Mouse (Mus musculus): Measurements from ENCODE around the gene Lin52. TPM values are rescaled to one million over a fixed set of nuclear protein-coding genes. Genes with fewer than 3 reads are reported as not detected.
"Not testable (repeated sequence)": the region's sequence is repeated elsewhere in the genome, so short reads cannot be mapped to it uniquely, and the experiment has no call there.

Gene Lin52
- total RNA-seq, 1 experiment from 2014 or later, result 29.6 TPM

DNA sequence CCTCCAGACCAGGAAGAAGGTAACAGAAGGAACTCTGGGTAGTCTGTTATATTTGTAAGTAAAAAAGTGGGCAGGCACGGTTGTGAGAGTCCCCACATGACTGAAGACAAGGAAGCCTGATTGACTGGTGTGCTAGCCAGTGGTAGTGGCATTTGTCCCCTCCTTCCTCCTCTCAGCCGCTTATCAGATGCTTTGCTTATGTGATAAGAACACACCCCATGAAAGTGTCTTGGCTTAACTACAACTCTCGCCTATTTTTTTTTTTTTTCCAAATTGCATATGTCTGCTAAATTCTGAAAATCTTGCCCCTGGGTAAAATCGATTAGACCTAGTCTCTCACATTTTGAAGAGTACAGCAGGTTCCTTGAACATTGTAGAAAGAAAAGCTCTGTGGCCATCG is 79.2 kb downstream of the Lin52 start:
- ATAC-seq (ENCODE audit: extremely low read depth, insufficient number of reproducible peaks, low FRiP score, poor library complexity, severe bottlenecking), result no peak

DNA sequence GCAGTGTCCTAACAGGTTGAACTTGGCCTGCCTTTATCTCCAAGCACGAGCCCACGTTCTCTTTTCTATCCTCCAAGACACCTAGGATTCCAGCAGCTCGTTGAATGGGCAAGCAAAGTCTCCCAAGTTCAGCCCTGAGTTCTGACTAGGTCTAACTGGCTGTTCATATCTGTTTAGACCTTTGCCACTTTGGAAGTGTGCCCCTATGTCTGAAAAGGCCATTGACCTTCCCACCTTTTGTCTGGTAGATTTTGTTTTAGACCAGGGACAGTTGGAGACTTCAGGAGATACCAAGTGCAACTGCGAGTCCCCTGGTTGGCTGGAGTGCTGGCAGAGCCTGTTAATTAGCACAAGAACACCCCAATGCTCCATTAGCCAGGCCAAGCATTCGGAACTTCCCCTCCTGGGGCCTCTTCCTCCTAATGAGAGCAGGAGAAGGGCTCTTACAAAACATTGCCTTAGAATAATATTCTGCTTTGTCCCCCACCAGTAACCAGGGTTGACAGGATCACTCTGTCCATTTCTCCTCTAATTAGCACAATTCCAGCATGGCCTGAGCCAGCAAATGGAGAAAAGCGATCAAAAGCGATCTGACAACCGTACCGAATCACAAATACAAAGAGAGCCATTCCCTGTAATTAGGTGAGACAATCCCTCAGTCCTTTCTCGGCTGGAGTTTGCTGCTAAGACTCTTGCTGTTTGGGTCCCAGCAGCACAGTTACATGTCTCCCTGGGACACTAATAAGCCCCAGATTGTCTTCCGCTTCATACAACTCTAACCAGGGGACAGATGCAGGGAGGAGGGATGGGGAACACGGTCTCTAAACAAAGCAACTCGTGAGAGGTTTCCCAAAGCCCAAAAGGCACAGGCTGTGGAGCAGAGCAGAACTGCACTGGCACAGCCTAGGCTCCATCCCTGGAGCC is 80.9 kb downstream of the Lin52 start:
- no peak for ATAC-seq (ENCODE audit: extremely low read depth, insufficient number of reproducible peaks, low FRiP score, poor library complexity, severe bottlenecking)

DNA sequence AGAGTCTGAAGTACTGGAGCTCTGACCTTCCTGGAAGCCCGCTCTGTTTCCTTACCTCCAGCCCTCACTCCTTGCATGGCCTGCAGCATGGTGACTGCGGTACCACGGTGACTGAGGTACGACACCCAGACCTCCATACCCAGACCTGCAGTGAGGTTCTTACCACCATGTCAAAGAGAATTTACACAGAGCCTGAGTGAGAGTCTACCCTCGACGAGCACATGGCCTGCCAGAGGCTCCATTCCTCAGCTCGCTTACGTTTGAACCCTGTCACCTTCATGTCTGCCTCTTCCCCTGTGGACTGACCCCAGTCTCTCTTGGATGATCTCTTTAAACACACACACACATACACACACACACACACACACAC is 81.6 kb downstream of the Lin52 start:
- ATAC-seq (ENCODE audit: extremely low read depth, insufficient number of reproducible peaks, low FRiP score, poor library complexity, severe bottlenecking), result no peak

DNA sequence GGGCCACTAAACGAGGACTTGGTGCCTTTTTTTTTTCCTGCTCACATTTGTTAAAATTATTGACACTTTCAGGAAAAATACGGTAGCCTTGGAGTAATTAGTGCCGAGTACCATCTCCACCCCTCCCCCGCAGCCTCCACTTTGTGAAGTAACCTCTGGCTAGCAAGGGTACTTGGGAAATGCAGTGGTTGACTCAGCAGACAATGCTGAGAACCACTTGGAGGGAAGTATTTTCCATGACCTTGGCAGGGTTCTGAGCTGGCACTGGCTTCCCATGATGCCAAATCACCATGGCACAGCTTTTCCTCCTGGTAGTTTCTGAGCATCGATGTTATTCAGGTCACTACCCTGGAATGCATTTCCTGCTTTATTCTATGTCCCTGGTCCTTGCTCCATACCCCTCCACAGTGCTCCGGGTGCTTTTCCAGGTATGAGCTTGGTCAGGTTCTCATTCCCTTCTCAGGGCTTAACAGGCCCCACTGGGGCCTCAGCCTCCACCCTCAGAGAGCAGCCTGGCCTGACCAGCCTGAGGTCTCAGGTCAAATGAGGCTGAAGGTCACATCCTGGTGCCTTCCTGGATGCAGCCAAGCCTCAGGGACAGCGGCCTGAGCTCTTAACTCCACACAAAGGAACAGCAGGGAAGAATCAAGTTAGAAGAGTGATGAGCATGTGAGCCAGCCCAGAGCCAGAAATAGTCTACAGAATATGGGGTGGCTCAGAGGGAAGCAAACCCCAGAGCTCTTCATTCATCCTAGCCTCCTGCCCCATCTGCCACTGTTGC is 82.7 kb downstream of the Lin52 start:
- no peak for ATAC-seq (ENCODE audit: extremely low read depth, insufficient number of reproducible peaks, low FRiP score, poor library complexity, severe bottlenecking)

DNA sequence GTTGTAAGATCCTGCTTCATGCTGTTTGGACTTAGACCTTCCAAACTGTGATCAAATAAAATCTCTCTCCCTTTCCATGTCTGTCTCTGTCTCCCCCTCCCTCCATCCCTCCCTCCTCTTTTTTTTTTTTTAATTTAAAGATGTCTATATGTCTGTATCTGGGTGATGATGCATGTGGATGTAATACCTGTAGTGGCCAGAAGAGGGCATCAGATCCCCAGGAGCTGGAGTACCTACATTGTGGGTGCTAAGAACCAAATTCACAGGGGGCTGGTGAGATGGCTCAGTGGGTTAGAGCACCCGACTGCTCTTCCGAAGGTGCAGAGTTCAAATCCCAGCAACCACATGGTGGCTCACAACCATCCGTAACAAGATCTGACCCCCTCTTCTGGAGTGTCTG is 88.3 kb downstream of the Lin52 start:
- ATAC-seq (ENCODE audit: extremely low read depth, insufficient number of reproducible peaks, low FRiP score, poor library complexity, severe bottlenecking), result not testable (repeated sequence)

DNA sequence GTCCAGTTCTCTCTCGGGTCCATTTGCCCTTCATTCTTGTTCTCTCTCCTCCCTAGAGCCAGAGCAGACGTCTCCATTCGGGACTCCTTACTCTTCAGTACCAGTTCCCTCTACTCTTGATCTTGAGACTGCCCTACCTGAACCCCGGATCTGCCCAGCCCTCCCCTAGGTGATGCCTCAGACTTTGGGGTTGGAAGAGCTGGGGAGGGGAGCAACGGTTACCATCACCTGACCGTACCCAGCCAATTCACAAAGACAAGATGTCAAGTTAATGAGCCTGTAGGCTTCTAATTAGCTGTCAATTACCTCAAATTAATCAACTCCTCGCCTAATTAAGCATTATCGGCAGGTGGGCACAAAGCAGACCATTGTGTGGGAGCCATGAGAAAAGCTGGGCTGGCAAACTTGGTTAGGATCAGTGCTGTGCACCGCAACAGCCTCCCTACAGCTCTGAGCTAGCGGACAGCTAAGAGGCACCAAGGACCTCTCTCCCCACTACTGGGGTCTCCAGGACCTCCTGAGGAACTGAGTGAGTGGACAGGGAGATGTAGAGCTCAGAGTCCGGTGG is 90.3 kb downstream of the Lin52 start:
- ATAC-seq (ENCODE audit: extremely low read depth, insufficient number of reproducible peaks, low FRiP score, poor library complexity, severe bottlenecking), result no peak

DNA sequence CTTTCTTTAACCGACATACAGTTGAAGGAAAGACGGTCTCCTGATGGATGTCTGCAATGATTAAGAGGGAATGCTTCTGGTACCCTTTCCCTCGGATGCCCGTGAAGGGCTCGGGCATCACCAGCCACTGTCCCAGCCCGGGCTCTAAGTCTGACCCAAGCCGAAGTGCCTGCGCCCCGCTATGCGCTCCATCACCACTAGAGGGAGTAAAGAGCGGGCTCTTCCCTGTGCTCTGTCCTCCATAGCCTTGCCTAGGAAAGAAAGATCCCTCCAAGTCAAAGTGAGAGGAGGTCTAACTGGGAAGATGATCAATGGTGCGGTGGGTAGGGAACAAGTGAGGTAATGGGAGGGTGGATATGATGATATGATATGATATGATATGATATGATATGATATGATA is 94.8 kb downstream of the Lin52 start:
- peak; percentile 66 for ATAC-seq (ENCODE audit: extremely low read depth, insufficient number of reproducible peaks, low FRiP score, poor library complexity, severe bottlenecking)

DNA sequence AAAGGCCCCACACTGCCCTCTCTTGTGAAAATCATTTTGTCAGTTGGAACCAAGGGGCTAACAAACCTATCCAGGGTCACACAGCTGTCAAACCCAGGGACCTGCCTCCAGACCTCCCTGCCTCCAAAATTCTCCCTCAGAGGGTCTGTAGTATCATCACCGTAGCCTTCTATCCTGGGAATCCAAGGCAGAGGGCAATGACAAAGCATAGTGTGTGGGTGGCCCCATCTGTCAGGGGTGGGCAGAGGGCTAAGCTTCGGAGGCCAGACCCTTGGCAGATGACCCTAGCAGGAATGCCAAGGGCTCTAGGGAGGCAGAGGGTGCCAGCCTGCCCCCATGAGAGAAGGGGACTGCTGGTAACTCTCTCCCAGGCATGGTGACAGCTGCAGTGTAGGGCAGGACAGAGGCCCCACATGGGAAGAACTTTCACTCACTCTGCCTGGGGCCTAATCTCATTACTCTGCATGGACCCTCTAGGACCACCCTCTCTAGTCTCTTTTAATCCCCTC is 95.4 kb downstream of the Lin52 start:
- no peak for ATAC-seq (ENCODE audit: extremely low read depth, insufficient number of reproducible peaks, low FRiP score, poor library complexity, severe bottlenecking)

DNA sequence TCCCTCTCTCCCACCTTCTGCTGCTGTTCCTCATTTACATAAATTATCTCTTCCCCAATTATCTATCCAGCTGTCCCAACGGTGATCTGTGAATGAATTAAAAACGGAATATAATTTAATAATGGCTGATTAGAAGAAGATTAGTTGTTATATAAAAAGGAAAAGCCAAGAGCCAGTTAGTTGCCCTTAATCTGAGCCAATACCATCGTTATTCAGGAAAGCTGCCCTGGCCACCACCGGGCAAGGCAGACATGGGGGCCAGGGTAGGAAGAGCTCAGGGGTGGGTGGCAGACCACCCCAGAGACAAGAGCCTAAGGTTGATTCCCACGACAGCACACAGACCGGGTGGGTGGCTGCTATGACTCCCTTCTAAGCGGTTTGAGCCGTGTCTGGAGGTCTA is 97.0 kb downstream of the Lin52 start:
- no peak for ATAC-seq (ENCODE audit: extremely low read depth, insufficient number of reproducible peaks, low FRiP score, poor library complexity, severe bottlenecking)

DNA sequence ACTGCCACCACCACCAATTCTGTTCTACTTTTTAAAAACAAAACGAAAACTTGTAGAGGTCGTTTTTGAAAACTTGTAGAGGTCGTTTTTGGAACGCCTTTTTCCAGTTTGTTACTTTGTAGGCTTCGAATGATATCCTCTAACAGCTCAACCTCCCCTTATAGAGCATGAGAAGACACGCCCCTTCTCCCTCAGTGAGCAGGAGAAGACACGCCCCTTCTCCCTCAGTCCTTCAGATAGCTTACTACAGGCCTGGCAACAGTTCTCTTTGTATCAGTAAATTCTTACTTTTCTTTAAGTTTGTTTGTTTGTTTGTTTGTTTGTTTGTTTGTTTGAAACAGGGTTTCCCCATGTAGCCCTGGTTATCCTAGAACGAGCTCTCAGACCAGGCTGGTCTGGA is 104.0 kb downstream of the Lin52 start:
- ATAC-seq (ENCODE audit: extremely low read depth, insufficient number of reproducible peaks, low FRiP score, poor library complexity, severe bottlenecking), result no peak

DNA sequence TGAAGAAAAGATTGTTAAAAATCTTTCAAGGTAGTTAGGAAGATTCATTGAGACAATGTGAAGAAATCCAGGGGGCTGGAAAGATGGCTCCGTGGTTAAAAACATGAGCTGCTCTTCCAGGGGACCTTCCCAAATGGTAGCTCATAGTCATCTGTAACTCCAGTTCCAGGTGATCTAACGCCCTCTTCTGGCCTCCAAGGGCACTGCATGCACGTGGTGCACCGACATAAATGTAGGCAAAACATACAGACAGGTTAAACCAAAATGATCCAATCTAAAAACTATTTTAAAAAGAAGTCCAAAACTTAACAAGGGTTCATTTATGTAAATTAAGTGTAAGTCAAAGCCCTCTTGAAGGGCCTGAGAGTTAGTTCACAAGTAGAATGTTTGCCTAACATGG is 111.3 kb downstream of the Lin52 start:
- ATAC-seq (ENCODE audit: extremely low read depth, insufficient number of reproducible peaks, low FRiP score, poor library complexity, severe bottlenecking), result no peak

DNA sequence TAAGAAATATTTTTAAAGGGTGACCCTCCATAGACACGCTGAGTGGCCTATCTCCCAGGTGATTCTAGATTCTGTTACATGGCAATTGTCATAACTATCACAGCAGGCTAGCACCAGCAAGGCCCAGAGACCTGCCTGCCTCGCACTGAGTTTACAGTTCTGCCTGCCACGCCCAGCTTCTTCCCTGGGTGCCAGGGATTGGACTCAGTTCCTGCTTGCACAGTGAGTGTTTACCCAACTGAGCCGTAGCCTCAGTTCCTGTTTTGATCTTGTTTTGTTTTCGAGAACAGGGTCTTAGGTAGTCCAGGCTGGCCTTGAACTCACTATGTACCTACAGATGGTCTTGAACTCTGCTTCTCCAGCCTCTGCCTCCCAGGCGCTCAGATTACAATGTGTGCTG is 116.4 kb downstream of the Lin52 start:
- no peak for ATAC-seq (ENCODE audit: extremely low read depth, insufficient number of reproducible peaks, low FRiP score, poor library complexity, severe bottlenecking)

DNA sequence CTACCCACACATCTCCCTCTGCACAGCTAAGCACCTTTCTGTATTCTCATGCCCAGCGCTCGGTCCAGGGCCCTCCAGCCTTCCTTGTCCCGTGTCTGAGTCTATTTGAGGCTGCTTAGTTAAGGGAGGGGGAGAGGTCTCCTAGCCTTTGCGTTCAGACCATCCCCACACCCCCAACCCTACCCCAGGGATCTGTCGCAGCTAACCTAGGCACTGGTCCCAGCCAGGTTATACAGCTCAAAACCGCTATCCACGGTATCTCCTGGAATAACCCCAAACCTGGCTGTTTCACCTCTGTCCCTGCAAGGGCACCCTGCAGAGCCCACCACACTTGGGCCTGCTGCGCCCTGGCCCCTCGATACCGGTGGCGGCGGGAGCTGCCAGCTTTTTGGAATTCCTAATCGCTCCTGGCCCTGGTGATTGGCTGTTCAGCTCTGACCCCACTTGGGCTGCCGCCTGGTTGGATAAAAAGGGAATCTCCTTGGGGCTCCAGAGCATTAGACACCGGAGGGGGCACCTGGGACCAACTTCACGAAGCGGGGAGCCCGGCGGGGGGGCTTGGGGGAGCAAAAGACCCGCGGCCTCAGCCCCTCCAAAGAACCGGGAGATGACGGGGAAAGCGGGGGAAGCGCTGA is 118.2 kb downstream of the Lin52 start, which contains the start of gene Vsx2:
Gene Vsx2 (plus strand): TSS at position 427 of the 635 bp plus-strand sequence.
- ATAC-seq (ENCODE audit: extremely low read depth, insufficient number of reproducible peaks, low FRiP score, poor library complexity, severe bottlenecking), result no peak

DNA sequence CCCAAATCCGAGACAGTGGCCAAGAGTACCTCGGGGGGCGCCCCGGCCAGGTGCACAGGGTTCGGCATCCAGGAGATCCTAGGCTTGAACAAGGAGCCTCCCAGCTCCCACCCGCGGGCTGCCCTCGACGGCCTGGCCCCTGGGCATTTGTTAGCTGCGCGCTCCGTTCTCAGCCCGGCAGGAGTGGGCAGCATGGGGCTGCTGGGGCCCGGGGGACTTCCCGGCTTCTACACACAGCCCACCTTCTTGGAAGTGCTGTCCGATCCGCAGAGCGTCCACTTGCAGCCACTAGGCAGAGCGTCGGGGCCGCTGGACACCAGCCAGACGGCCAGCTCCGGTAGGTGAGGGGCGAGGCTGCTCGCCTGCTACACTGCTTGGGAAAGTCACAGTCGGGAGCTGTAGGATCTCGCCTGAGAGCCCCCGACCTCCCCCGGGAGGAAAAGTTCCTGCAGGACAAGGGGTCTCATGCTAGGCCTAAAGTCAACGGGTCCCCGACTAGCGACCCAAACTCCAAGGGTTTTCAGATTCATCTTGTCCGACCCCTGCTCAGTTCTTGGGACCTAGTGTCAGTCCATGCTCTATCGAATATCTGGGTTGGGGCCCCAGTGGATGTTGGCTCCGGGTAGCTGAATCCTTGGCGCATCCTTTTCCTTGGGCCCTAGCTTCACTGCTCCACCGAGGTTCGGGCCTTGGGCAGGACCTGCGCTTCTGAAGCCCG is 118.9 kb downstream of the Lin52 start:
- no peak for ATAC-seq (ENCODE audit: extremely low read depth, insufficient number of reproducible peaks, low FRiP score, poor library complexity, severe bottlenecking)

DNA sequence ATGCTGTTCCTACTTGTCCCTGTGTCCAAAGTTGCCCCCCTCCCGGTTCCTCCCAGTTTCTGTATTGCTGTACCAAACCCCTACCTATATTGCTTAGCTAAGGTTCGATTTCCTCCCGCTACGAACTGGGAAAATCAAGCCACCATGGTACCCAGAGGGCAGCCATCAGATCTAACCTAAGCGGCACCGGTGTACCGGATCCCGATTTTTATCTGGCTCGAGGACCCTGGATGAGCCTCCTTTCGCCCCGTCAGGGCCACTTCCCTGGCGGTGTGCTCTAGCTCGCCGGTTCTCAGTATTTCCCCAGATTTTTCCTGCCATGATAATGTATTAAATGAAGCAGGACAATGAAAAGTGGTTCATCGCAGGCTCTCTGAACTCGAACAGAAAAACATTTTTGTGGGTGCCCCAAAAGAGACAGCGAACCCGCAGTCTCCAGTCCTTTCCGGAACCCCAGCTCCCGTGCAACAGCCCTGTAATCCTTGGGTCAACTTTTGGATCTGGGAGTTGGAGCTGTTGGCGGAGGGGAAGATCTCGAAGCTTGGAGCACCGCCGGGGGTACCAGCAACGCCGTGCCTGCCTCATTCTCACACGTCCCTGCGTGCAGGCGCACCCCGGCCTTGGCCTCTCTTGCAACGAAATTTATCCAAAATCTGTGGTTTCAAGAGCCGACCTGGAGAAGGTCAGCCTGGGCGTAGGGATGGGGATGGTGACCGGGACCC is 119.6 kb downstream of the Lin52 start:
- no peak for ATAC-seq (ENCODE audit: extremely low read depth, insufficient number of reproducible peaks, low FRiP score, poor library complexity, severe bottlenecking)

DNA sequence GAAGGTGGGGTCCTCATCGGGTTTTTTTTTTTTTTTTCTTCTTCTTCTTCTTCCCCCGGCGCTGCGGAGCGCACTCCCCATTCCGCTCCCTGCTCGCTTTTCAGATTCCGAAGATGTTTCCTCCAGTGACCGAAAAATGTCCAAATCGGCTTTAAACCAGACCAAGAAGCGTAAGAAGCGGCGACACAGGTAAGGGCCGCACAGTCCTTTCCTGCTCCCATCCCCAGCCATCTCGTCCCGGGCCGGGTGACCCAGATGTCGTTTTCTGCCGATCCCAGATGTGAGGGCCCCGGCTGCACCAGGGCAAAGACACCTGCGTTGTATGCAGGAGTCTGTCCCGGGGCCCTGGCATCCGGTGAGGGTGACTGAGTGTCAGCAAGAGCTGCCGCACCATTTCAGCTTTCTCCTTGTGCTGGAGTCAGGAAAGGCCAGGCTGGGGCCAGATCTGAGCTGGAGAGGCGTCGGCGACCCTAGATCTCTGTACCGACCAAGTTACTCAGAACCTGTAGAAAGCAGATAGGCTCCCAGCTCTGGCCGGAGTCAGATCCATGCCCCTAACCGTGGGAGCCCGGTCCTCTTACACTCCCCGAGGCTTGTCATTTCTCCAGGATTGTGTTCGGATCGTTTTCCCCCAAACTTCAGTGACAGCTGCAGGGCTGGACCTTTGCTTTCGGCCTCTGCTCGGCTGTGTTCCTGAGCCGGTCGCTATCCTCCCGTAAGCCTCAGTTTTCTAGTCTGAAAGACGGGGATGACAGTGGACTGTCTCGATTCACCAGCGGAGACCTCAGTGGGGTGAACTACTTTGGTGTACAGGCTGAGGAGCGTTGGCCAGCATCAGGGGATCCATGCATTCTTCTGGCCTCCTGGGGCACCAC is 120.5 kb downstream of the Lin52 start:
- no peak for ATAC-seq (ENCODE audit: extremely low read depth, insufficient number of reproducible peaks, low FRiP score, poor library complexity, severe bottlenecking)

DNA sequence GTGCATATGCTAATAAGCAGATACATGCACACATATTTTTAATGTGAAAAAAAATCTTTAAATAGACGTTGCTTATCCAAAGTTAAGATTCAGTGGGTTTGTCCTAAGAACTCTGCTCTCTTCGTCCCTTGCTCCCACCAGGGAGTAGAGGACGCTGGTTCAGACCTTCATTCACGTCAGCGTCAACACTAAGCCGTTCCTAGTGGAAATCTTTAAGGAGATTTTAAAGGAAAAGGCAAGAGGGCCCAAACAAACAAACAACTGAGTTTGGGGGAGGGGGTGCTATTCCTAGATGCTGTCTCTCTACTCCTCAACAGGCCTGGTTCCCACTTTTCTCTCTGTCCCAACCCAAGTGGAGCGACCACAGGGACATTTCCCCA is 121.1 kb downstream of the Lin52 start:
- no peak for ATAC-seq (ENCODE audit: extremely low read depth, insufficient number of reproducible peaks, low FRiP score, poor library complexity, severe bottlenecking)

Measured in neutrophil, adult 5-6 weeks (primary cell).